Mouse (Mus musculus) adrenal gland, postnatal 10 days (tissue): Measurements from ENCODE around the gene Pcsk6. TPM values are rescaled to one million over a fixed set of nuclear protein-coding genes. Genes with fewer than 3 reads are reported as not detected.

Experiments used
- DNase-seq: peaks from one replicate; pipeline ENCODE4 v3.0.0; 2021; ENCODE audit warnings: mixed read lengths
- total RNA-seq, 2 experiments: library from RNA; stranded (reverse); gene quantifications; 2 replicates each; pipeline ENCODE4 v1.2.3; 2021

The Pcsk6 gene
- total RNA-seq, 2 experiments from 2014 or later, result 33.7 to 39.1 TPM

- no peak for DNase-seq
Measured at GRCm38 (mm10) chr7:65935211-65935610, 73.7 kb downstream of the Pcsk6 start.

- DNase-seq, result no peak
Measured at GRCm38 (mm10) chr7:65940988-65941387, 79.5 kb downstream of the Pcsk6 start.

GRCm38 (mm10) chr7:65945342-65945993, 83.9 kb downstream of the Pcsk6 start:
- no peak for DNase-seq

GRCm38 (mm10) chr7:65946397-65946796, 84.9 kb downstream of the Pcsk6 start:
- DNase-seq, result peak; percentile 30

GRCm38 (mm10) chr7:65948891-65949290, 87.4 kb downstream of the Pcsk6 start:
- no peak for DNase-seq

- DNase-seq, result no peak
Measured at GRCm38 (mm10) chr7:65954583-65954982, 93.0 kb downstream of the Pcsk6 start.

GRCm38 (mm10) chr7:65955304-65956220, 94.0 kb downstream of the Pcsk6 start:
- DNase-seq, result no peak

- DNase-seq, result no peak
Measured at GRCm38 (mm10) chr7:65957245-65957644, 95.7 kb downstream of the Pcsk6 start.

GRCm38 (mm10) chr7:65958105-65958504, 96.6 kb downstream of the Pcsk6 start:
- DNase-seq, result no peak

GRCm38 (mm10) chr7:65959221-65959924, 97.8 kb downstream of the Pcsk6 start:
- DNase-seq, result no peak

- DNase-seq, result no peak
Measured at GRCm38 (mm10) chr7:65962611-65963010, 101.1 kb downstream of the Pcsk6 start.

- DNase-seq, result no peak
Measured at GRCm38 (mm10) chr7:65964398-65964797, 102.9 kb downstream of the Pcsk6 start.

GRCm38 (mm10) chr7:65971301-65971700, 109.8 kb downstream of the Pcsk6 start:
- DNase-seq, result no peak

- no peak for DNase-seq
Measured at GRCm38 (mm10) chr7:65977286-65977685, 115.8 kb downstream of the Pcsk6 start.

- DNase-seq, result no peak
Measured at GRCm38 (mm10) chr7:65977977-65978376, 116.4 kb downstream of the Pcsk6 start.

GRCm38 (mm10) chr7:65978996-65979823, 117.7 kb downstream of the Pcsk6 start:
- peak; percentile 56 for DNase-seq

GRCm38 (mm10) chr7:65980000-65980399, 118.5 kb downstream of the Pcsk6 start:
- no peak for DNase-seq

- DNase-seq, result no peak
Measured at GRCm38 (mm10) chr7:65982057-65982456, 120.5 kb downstream of the Pcsk6 start.

- DNase-seq, result no peak
Measured at GRCm38 (mm10) chr7:65988249-65988648, 126.7 kb downstream of the Pcsk6 start.

- no peak for DNase-seq
Measured at GRCm38 (mm10) chr7:65988709-65989108, 127.2 kb downstream of the Pcsk6 start.

- DNase-seq, result no peak
Measured at GRCm38 (mm10) chr7:65992329-65992728, 130.8 kb downstream of the Pcsk6 start.

GRCm38 (mm10) chr7:65993410-65993809, 131.9 kb downstream of the Pcsk6 start:
- DNase-seq, result no peak
